Mouse (Mus musculus) ZHBTc4 (cell line): ENCODE data around the gene BC034090.
"Not testable (repeated sequence)": the region's sequence is repeated elsewhere in the genome, so short reads cannot be mapped to it uniquely, and the experiment has no call there.

ENCODE experiments used
- DNase-seq: peaks from one replicate; pipeline ENCODE4 v3.0.0-alpha.2; 2011; ENCODE audit warnings: low read depth, low spot score

The BC034090 gene

GRCm38 (mm10) chr1:155243797-155244770, at the start of gene BC034090:
Gene BC034090 (minus strand): TSS chr1:155244444.
- peak; percentile 57 for DNase-seq

- peak; percentile 78 for DNase-seq
These were observed 49.2 kb upstream of the BC034090 start for GRCm38 (mm10) chr1:155293446-155293845.

GRCm38 (mm10) chr1:155289411-155289810, 45.2 kb upstream of the BC034090 start:
- no peak for DNase-seq

- no peak for DNase-seq
These were observed 43.8 kb upstream of the BC034090 start for GRCm38 (mm10) chr1:155288033-155288432.

- no peak for DNase-seq
These were observed 39.6 kb upstream of the BC034090 start for GRCm38 (mm10) chr1:155283808-155284207.

GRCm38 (mm10) chr1:155281003-155281793, 37.0 kb upstream of the BC034090 start:
- DNase-seq, result peak; percentile 85

GRCm38 (mm10) chr1:155280306-155280705, 36.1 kb upstream of the BC034090 start:
- DNase-seq, result no peak

GRCm38 (mm10) chr1:155276381-155277033, 32.3 kb upstream of the BC034090 start:
- DNase-seq, result no peak

GRCm38 (mm10) chr1:155275793-155276192, 31.5 kb upstream of the BC034090 start:
- DNase-seq, result no peak

GRCm38 (mm10) chr1:155274976-155275375, 30.7 kb upstream of the BC034090 start:
- no peak for DNase-seq

GRCm38 (mm10) chr1:155272953-155273352, 28.7 kb upstream of the BC034090 start:
- DNase-seq, result no peak

- not testable (repeated sequence) for DNase-seq
These were observed 18.3 kb upstream of the BC034090 start for GRCm38 (mm10) chr1:155262496-155262895.

GRCm38 (mm10) chr1:155254309-155254708, 10.1 kb upstream of the BC034090 start:
- no peak for DNase-seq

- DNase-seq, result no peak
These were observed 8.9 kb upstream of the BC034090 start for GRCm38 (mm10) chr1:155253126-155253525.

- no peak for DNase-seq
These were observed 8.4 kb upstream of the BC034090 start for GRCm38 (mm10) chr1:155252631-155253121.

GRCm38 (mm10) chr1:155251596-155251995, 7.4 kb upstream of the BC034090 start:
- DNase-seq, result no peak

- DNase-seq, result peak; percentile 88
These were observed 6.4 kb upstream of the BC034090 start for GRCm38 (mm10) chr1:155250531-155251135.

- DNase-seq, result no peak
These were observed 5.7 kb upstream of the BC034090 start for GRCm38 (mm10) chr1:155249896-155250295.

GRCm38 (mm10) chr1:155248041-155248440, 3.8 kb upstream of the BC034090 start:
- DNase-seq, result peak; percentile 45

GRCm38 (mm10) chr1:155247441-155247840, 3.2 kb upstream of the BC034090 start:
- no peak for DNase-seq

GRCm38 (mm10) chr1:155245516-155245915, 1.3 kb upstream of the BC034090 start:
- DNase-seq, result peak; percentile 33
